Mouse (Mus musculus) 3T3-L1 (cell line): ENCODE results near the gene Sox13.
A peak's percentile ranks its signal among the peaks of the same experiment; 100 is the strongest.

Experiments
- DNase-seq: peaks from one replicate; pipeline ENCODE4 v3.0.0-alpha.2; 2015; ENCODE audit warnings: low read depth, low spot score

The Sox13 gene

GRCm38 (mm10) chr1:133400014-133400725 is 24.0 kb downstream of the Sox13 start:
- no peak for DNase-seq

GRCm38 (mm10) chr1:133397483-133398237 is 26.5 kb downstream of the Sox13 start:
- no peak for DNase-seq

GRCm38 (mm10) chr1:133397094-133397482 is 27.1 kb downstream of the Sox13 start:
- DNase-seq: no peak

- no peak for DNase-seq
Observed at GRCm38 (mm10) chr1:133396693-133397092, 27.5 kb downstream of the Sox13 start.

GRCm38 (mm10) chr1:133394702-133395101 is 29.5 kb downstream of the Sox13 start:
- no peak for DNase-seq

- no peak for DNase-seq
Observed at GRCm38 (mm10) chr1:133387539-133388268, 36.5 kb downstream of the Sox13 start.

GRCm38 (mm10) chr1:133386209-133386608 is 38.0 kb downstream of the Sox13 start:
- no peak for DNase-seq

GRCm38 (mm10) chr1:133385506-133385905 is 38.7 kb downstream of the Sox13 start:
- DNase-seq: peak; percentile 69

- no peak for DNase-seq
Observed at GRCm38 (mm10) chr1:133383157-133383783, 40.9 kb downstream of the Sox13 start.

- no peak for DNase-seq
Observed at GRCm38 (mm10) chr1:133382552-133383155, 41.5 kb downstream of the Sox13 start.

- DNase-seq: peak; percentile 77
Observed at GRCm38 (mm10) chr1:133382008-133382407, 42.2 kb downstream of the Sox13 start.

GRCm38 (mm10) chr1:133380347-133381065 is 43.7 kb downstream of the Sox13 start:
- DNase-seq: peak; percentile 58

GRCm38 (mm10) chr1:133379986-133380320 is 44.2 kb downstream of the Sox13 start:
- no peak for DNase-seq

GRCm38 (mm10) chr1:133379254-133379985 is 44.8 kb downstream of the Sox13 start:
- no peak for DNase-seq

GRCm38 (mm10) chr1:133377547-133377946 is 46.6 kb downstream of the Sox13 start:
- DNase-seq: no peak

GRCm38 (mm10) chr1:133375696-133376346 is 48.4 kb downstream of the Sox13 start:
- no peak for DNase-seq

- DNase-seq: no peak
Observed at GRCm38 (mm10) chr1:133372113-133372512, 52.1 kb downstream of the Sox13 start.

- DNase-seq: no peak
Observed at GRCm38 (mm10) chr1:133371431-133371830, 52.7 kb downstream of the Sox13 start.

- DNase-seq: no peak
Observed at GRCm38 (mm10) chr1:133370352-133370751, 53.8 kb downstream of the Sox13 start.

- DNase-seq: no peak
Observed at GRCm38 (mm10) chr1:133368644-133369043, 55.5 kb downstream of the Sox13 start.
